Mouse (Mus musculus) thymus, adult 2 months (tissue): ENCODE measurements around the gene Gm17555. TPM values are rescaled to one million over a fixed set of nuclear protein-coding genes. Genes with fewer than 3 reads are reported as not detected.
"Not testable (repeated sequence)": the region's sequence is repeated elsewhere in the genome, so short reads cannot be mapped to it uniquely, and the experiment has no call there.

ENCODE experiments used
- DNase-seq: peaks from one replicate; pipeline ENCODE4 v3.0.0; 2021
- H3K27ac ChIP-seq: fragments of 200-500 bp; 2 replicates; pipeline ENCODE4 v1.5.1; 2012; ENCODE audit warnings: low read length, control low read depth; ENCODE audit not compliant: control insufficient read depth, insufficient read depth
- H3K27me3 ChIP-seq: fragments of 200-500 bp; 2 replicates; pipeline ENCODE4 v1.6.1; 2012; ENCODE audit warnings: mild to moderate bottlenecking, low read length, moderate library complexity, mixed read lengths; ENCODE audit not compliant: control insufficient read depth, insufficient read depth
- H3K36me3 ChIP-seq: fragments of 200-500 bp; 2 replicates; pipeline ENCODE4 v1.6.1; 2012; ENCODE audit warnings: mild to moderate bottlenecking, low read length, moderate library complexity; ENCODE audit not compliant: control insufficient read depth, insufficient read depth
- H3K4me1 ChIP-seq: fragments of 200-500 bp; replicated peaks from 2 replicates; pipeline ENCODE4 v1.6.1; 2012; ENCODE audit warnings: low read length; ENCODE audit not compliant: control insufficient read depth, insufficient read depth
- H3K4me3 ChIP-seq: fragments of 200-500 bp; 2 replicates; pipeline ENCODE4 v1.5.1; 2012; ENCODE audit warnings: mild to moderate bottlenecking, low read length, control low read depth, moderate library complexity; ENCODE audit not compliant: control insufficient read depth, insufficient read depth
- CTCF ChIP-seq: fragments of 200-500 bp; IDR thresholded peaks from 2 replicates; pipeline ENCODE4 v1.5.1; 2012; ENCODE audit warnings: mild to moderate bottlenecking, control low read depth, low read length, moderate library complexity, borderline replicate concordance; ENCODE audit not compliant: control insufficient read depth, poor library complexity, insufficient read depth; ENCODE audit errors: extremely low read depth
- POLR2A ChIP-seq: fragments of 200-500 bp; IDR thresholded peaks from 2 replicates; pipeline ENCODE4 v1.6.1; 2012; ENCODE audit warnings: mild to moderate bottlenecking, low read length, control low read depth, moderate library complexity; ENCODE audit not compliant: control insufficient read depth, poor library complexity, insufficient read depth; ENCODE audit errors: extremely low read depth
- WGBS: fragments of 180-500 bp; shearing (Covaris S2); methylation state at CpG from one replicate; pipeline ENCODE4 v1.1.7; 2018; 5-methylcytosine and 5-hydroxymethylcytosine counted together
- polyA plus RNA-seq: library from polyadenylated mRNA; depleted of rRNA; stranded (reverse); fragments of >200 nt; gene quantifications from 2 replicates; pipeline ENCODE4 v1.2.3, GENCODE M21; 2012; rRNA removed

Gm17555 gene
- polyA plus RNA-seq = not detected in 2 replicates

GRCm38 (mm10) chr2:126214800-126215199 lies at the start of gene Gm17555:
Gene Gm17555 (plus strand): TSS chr2:126215100.
- 96% methylated on average over 3 of the region's 3 CpGs for WGBS
- H3K27ac ChIP-seq, H3K27me3 ChIP-seq, H3K4me3 ChIP-seq, H3K36me3 ChIP-seq, DNase-seq, H3K4me1 ChIP-seq: not testable (repeated sequence)

- H3K27ac ChIP-seq = no peak overlapping the region
- no peak overlapping the region for H3K4me3 ChIP-seq
- H3K27me3 ChIP-seq = no peaks in the 10 kb centered on the region
- H3K36me3 ChIP-seq = no peaks in the 10 kb centered on the region
- no peaks in the 10 kb centered on the region for H3K4me1 ChIP-seq
- no peak for DNase-seq
- WGBS = 97% methylated on average over 5 of the region's 5 CpGs
- TF ChIP-seq POLR2A (no peak), CTCF (no peak)
Observed at GRCm38 (mm10) chr2:126165277-126166018, 49.5 kb upstream of the Gm17555 start.

GRCm38 (mm10) chr2:126166335-126166734 lies 48.6 kb upstream of the Gm17555 start:
- Histone ChIP-seq H3K27ac (no peak overlapping the region), H3K27me3 (no peaks in the 10 kb centered on the region), H3K4me3 (no peak overlapping the region), H3K4me1 (no peaks in the 10 kb centered on the region), H3K36me3 (no peaks in the 10 kb centered on the region)
- TF ChIP-seq POLR2A = no peak
- no peak for TF ChIP-seq CTCF
- DNase-seq = no peak

GRCm38 (mm10) chr2:126166848-126167617 lies 47.9 kb upstream of the Gm17555 start:
- Histone ChIP-seq H3K27me3 (no peaks in the 10 kb centered on the region), H3K4me3 (no peak overlapping the region), H3K27ac (no peak overlapping the region), H3K36me3 (no peaks in the 10 kb centered on the region), H3K4me1 (no peaks in the 10 kb centered on the region)
- 89% methylated on average over 8 of the region's 8 CpGs for WGBS
- TF ChIP-seq POLR2A = no peak
- TF ChIP-seq CTCF = no peak
- DNase-seq = no peak

GRCm38 (mm10) chr2:126171427-126171826 lies 43.5 kb upstream of the Gm17555 start:
- 89% methylated on average over 1 of the region's 1 CpGs for WGBS

GRCm38 (mm10) chr2:126191306-126191705 lies 23.6 kb upstream of the Gm17555 start:
- no peak overlapping the region for H3K27ac ChIP-seq
- no peaks in the 10 kb centered on the region for H3K27me3 ChIP-seq
- H3K4me1 ChIP-seq = no peaks in the 10 kb centered on the region
- no peak overlapping the region for H3K4me3 ChIP-seq
- no peak for DNase-seq
- 85% methylated on average over 4 of the region's 4 CpGs for WGBS
- no peaks in the 10 kb centered on the region for H3K36me3 ChIP-seq
- TF ChIP-seq POLR2A = no peak
- TF ChIP-seq CTCF = no peak

More at GRCm38 (mm10) chr2:126171427-126171826, 43.5 kb upstream of the Gm17555 start:
- no peaks in the 10 kb centered on the region for H3K36me3 ChIP-seq
- no peaks in the 10 kb centered on the region for H3K27me3 ChIP-seq
- no peak for TF ChIP-seq POLR2A
- TF ChIP-seq CTCF = no peak
- no peaks in the 10 kb centered on the region for H3K4me1 ChIP-seq
- no peak overlapping the region for H3K4me3 ChIP-seq
- H3K27ac ChIP-seq = no peak overlapping the region
- DNase-seq = no peak

- Histone ChIP-seq H3K4me3 (no peak overlapping the region), H3K4me1 (no peaks in the 10 kb centered on the region), H3K27me3 (no peaks in the 10 kb centered on the region), H3K27ac (no peak overlapping the region), H3K36me3 (no peaks in the 10 kb centered on the region)
- TF ChIP-seq CTCF = no peak
- TF ChIP-seq POLR2A = no peak
- no peak for DNase-seq
- 93% methylated on average over 2 of the region's 2 CpGs for WGBS
Observed at GRCm38 (mm10) chr2:126192129-126192528, 22.8 kb upstream of the Gm17555 start.
